Mouse (Mus musculus) midbrain, embryonic 10.5 days (tissue): Measurements from ENCODE around the gene Rcan2. TPM values are rescaled to one million over a fixed set of nuclear protein-coding genes. Genes with fewer than 3 reads are reported as not detected.

Experiments
- DNase-seq: peaks from one replicate; pipeline ENCODE4 v3.0.0-alpha.2; 2017; ENCODE audit warnings: low spot score
- H3K27ac ChIP-seq: fragments of 300-500 bp; sonication (generic); replicated peaks from 2 replicates; pipeline ENCODE4 v1.5.1; 2016; ENCODE audit warnings: mild to moderate bottlenecking
- H3K27me3 ChIP-seq: fragments of 300-500 bp; sonication (generic); 2 replicates; pipeline ENCODE4 v1.6.1; 2016; ENCODE audit warnings: low read depth, mild to moderate bottlenecking; ENCODE audit not compliant: poor library complexity, severe bottlenecking
- H3K36me3 ChIP-seq: fragments of 300-500 bp; sonication (generic); 2 replicates; pipeline ENCODE4 v1.6.1; 2016; ENCODE audit warnings: mild to moderate bottlenecking, moderate library complexity
- H3K4me1 ChIP-seq: fragments of 300-500 bp; sonication (generic); 2 replicates; pipeline ENCODE4 v1.6.1; 2016
- H3K4me3 ChIP-seq: fragments of 300-500 bp; sonication (generic); 2 replicates; pipeline ENCODE4 v1.5.1; 2016; ENCODE audit warnings: mild to moderate bottlenecking, moderate library complexity
- H3K9me3 ChIP-seq: fragments of 300-500 bp; sonication (generic); replicated peaks from 2 replicates; pipeline ENCODE4 v1.6.1; 2016; ENCODE audit warnings: mild to moderate bottlenecking
- WGBS: fragments of 180-500 bp; shearing (Covaris S2); methylation state at CpG from one replicate; pipeline ENCODE4 v1.1.7; 2016; 5-methylcytosine and 5-hydroxymethylcytosine counted together
- polyA plus RNA-seq: library from polyadenylated mRNA; unstranded; fragments of >200 nt; fragmentation: Nextera tagmentation; extraction: Ambion mirVana; gene quantifications from 2 replicates; pipeline ENCODE4 v1.2.1, GENCODE M21; 2016

Gene Rcan2
- polyA plus RNA-seq, 1 experiment from 2014 or later: 5.6 TPM

DNA sequence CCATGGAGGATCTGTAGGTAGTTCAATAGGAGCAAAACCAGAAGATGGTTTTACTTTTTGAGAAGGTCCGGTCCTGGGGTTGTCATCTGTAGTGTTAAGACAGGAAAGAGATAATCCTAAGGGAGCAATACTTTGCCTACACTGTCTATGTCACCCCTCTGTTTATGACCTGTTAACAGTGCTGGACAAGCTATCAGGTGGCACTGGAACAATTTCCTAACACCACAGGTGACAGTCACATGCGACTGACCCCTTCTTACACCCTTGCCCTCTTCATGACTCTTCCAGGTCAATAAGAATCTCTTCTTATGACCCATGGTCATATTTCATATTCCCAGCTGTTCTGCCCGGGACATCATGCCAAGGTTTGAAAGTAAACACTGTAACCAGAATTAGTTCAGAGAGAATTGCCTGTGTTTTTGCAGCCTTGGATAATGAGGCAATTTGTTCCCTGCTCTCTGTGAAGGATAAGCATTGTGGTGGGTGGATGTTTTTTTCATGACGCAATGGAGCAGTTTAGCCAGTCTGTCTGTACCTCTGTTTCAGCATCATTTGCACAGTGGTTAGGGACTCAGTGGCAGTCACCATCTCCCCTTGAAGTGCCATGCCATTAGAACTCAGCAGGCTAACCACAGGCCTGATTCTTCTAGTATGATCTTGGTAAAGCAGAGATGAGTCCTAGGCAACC, 98.4 kb downstream of the Rcan2 start:
- Histone ChIP-seq H3K4me1 (no peaks in the 10 kb centered on the region), H3K27ac (no peak overlapping the region), H3K4me3 (no peak overlapping the region), H3K27me3 (no peaks in the 10 kb centered on the region), H3K36me3 (no peaks in the 10 kb centered on the region), H3K9me3 (no peaks in the 10 kb centered on the region)
- 92% methylated on average over 4 of the region's 4 CpGs for WGBS
- no peak for DNase-seq

DNA sequence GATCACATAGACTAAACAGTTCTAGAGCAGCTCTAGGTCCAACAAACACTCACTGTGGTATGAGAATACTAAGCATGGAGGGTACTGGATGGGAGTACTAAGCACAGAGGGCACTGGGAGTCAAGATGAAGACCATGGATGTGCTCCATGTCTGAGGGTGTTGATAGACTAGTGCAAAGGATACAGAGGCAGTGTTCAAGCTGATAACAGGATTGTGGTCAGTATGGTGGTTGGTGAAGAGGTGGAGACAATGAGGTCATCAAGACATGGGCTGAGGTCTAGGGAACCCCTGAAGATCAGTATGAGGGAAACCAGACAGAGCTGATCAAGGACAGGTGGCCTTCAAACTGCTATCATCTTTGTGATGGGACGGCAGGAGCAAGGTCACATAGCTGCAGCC, 99.0 kb downstream of the Rcan2 start:
- H3K36me3 ChIP-seq: no peaks in the 10 kb centered on the region
- H3K4me3 ChIP-seq: no peak overlapping the region
- no peaks in the 10 kb centered on the region for H3K27me3 ChIP-seq
- H3K9me3 ChIP-seq: no peaks in the 10 kb centered on the region
- H3K27ac ChIP-seq: no peak overlapping the region
- 81% methylated on average over 1 of the region's 1 CpGs for WGBS
- H3K4me1 ChIP-seq: no peaks in the 10 kb centered on the region
- DNase-seq: no peak

DNA sequence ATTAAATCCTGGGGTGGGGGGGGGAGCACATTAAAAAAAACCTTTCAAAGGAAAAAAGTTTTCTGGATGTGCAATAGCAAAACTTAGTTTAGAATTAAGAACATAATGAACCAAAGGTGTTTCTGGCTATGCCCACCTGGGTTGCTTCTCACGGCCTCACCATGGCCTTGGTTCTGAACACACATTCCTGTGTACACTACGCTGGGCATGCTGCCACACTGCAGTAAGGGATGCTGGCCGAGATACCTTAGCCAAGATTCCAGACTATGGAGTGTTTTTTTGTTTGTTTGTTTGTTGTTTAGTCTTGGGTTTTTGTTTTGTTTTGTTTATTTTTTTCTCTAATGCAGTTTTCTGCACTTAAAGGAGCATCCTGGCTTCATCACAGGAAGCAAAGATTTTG, 100.3 kb downstream of the Rcan2 start:
- Histone ChIP-seq H3K36me3 (no peaks in the 10 kb centered on the region), H3K4me1 (no peaks in the 10 kb centered on the region), H3K27me3 (no peaks in the 10 kb centered on the region), H3K9me3 (no peaks in the 10 kb centered on the region), H3K4me3 (no peak overlapping the region), H3K27ac (no peak overlapping the region)
- WGBS: 90% methylated on average over 3 of the region's 3 CpGs
- no peak for DNase-seq

DNA sequence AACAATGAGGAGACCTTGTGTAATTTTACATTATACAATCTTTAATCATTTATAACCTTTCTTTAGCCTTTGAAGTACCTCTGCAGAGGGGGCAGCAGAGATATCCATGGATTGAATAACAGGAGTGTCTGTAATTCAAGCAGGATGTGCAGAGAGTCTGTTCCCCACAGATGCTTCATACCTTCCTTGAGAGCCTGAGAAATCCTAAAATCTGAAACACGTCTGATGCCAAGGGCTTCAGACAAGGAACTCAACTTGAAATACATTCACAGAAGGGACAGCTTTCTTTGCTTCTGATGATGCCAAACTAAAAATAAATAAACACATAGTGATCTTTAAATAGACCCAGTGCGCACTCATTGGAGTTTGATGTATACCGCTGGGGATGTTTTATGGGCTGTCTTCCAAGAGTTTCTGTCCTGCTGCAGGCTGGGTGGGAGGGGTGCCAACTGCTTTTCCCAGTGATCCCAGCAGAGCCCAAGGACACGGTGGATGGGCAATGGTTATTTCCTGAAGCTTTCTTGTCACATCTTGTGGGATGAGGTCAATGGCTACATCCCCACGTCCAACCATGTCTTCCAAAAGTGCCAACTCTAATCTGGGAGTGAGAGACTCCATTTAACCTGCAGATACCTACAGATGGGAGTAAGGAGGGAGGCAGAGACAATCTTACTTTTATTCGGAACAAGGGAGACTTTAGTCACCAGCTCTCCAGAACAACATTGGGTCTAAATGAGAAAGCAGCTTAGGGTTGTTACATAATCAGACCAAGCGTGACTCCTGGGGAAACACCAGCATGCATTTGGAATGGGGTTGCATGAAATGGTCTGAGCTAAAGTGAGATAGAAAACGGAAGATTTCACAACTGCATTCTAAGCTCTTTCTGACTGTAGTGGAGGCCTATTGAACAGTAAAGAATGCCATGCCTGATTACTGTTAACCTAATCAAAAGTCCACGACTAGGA, 102.9 kb downstream of the Rcan2 start:
- H3K9me3 ChIP-seq: no peaks in the 10 kb centered on the region
- 83% methylated on average over 9 of the region's 9 CpGs for WGBS
- H3K4me3 ChIP-seq: no peak overlapping the region
- no peaks in the 10 kb centered on the region for H3K27me3 ChIP-seq
- H3K4me1 ChIP-seq: no peaks in the 10 kb centered on the region
- no peak for DNase-seq
- no peaks in the 10 kb centered on the region for H3K36me3 ChIP-seq
- H3K27ac ChIP-seq: no peak overlapping the region

DNA sequence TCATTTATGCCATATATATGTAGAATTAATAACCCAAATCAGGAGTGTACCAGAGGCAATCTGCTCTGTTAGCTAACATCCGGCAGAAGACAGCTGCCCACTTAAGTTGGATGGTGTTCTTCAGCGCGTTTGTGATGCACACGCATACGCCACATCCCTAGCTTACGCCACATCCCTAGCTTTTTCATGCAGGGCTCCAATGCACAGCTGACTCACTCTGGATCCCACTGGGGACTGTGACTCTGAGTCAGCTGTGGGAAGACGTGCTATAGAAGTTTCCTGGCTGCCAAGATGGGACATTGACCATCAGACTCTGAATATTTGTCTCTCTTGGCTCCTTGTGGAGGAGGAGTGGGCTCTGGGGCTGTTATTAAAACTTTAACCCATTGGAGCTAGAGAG, 103.7 kb downstream of the Rcan2 start:
- Histone ChIP-seq H3K36me3 (no peaks in the 10 kb centered on the region), H3K9me3 (no peaks in the 10 kb centered on the region), H3K27me3 (no peaks in the 10 kb centered on the region), H3K4me1 (no peaks in the 10 kb centered on the region), H3K27ac (no peak overlapping the region), H3K4me3 (no peak overlapping the region)
- no peak for DNase-seq
- 92% methylated on average over 7 of the region's 7 CpGs for WGBS

DNA sequence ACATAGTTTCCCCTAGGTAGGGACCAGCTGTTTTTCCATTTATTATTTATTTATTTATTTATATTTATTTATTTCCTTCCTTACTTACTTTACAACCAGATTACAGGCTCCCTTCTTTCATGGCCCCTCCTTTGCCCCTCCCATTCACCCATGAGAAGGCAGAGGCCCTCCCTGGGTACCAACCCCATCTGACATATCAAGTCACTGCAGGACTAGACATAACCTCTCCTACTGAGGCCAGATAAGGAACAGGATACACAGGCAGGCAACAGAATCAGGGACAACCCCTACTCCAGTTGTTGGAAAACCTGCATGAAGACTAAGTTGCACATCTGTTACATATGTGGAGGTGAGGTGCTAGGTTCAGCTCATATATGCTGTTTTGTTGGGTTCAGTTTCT, 105.6 kb downstream of the Rcan2 start:
- H3K4me3 ChIP-seq: no peak overlapping the region
- no peaks in the 10 kb centered on the region for H3K36me3 ChIP-seq
- no peaks in the 10 kb centered on the region for H3K4me1 ChIP-seq
- no peaks in the 10 kb centered on the region for H3K9me3 ChIP-seq
- no peak for DNase-seq
- no peaks in the 10 kb centered on the region for H3K27me3 ChIP-seq
- H3K27ac ChIP-seq: no peak overlapping the region

DNA sequence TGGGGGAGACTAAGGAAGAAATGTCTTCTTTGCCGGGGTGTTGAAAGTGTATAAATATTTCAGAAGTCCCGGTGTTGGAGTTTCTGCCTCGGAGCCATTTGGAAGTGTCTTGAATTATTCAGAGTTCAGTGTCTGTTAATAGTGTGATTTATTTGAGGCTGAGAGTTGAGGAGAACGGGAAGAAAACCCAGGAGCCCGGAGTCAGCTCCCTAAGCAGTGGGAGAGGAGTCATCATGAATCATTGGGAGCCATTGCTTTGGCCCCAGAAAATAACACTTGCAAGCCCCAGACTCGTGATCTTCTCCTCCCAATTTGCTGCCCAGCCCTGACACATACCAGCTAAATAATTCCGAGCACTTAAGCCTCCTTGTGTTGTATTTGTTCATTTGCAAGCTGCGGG, 115.0 kb downstream of the Rcan2 start:
- Histone ChIP-seq H3K27me3 (no peaks in the 10 kb centered on the region), H3K27ac (no peak overlapping the region), H3K4me1 (no peaks in the 10 kb centered on the region), H3K4me3 (no peak overlapping the region), H3K9me3 (no peaks in the 10 kb centered on the region), H3K36me3 (no peaks in the 10 kb centered on the region)
- WGBS: 81% methylated on average over 8 of the region's 8 CpGs
- no peak for DNase-seq

DNA sequence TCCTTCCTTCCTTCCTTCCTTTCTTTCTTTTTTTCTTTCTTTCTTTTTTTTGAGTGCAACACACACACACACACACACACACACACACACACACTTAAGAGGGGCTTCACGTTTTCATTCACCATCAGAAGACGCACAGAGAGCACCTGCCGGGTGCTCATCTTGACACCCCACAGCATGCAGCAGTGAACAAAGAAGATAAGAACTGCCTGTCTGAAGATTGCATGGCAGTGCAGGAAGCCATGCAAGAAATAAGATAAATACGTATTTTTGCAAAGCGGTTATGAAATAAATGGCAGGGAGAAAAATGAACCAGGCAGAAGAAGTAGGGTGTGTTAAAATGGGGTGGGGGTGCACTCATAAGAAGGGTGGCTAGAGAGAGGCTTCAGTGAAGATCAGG, 116.0 kb downstream of the Rcan2 start:
- Histone ChIP-seq H3K4me3 (no peak overlapping the region), H3K36me3 (no peaks in the 10 kb centered on the region), H3K9me3 (no peaks in the 10 kb centered on the region), H3K27me3 (no peaks in the 10 kb centered on the region), H3K4me1 (no peaks in the 10 kb centered on the region), H3K27ac (no peak overlapping the region)
- 88% methylated on average over 5 of the region's 5 CpGs for WGBS
- no peak for DNase-seq

DNA sequence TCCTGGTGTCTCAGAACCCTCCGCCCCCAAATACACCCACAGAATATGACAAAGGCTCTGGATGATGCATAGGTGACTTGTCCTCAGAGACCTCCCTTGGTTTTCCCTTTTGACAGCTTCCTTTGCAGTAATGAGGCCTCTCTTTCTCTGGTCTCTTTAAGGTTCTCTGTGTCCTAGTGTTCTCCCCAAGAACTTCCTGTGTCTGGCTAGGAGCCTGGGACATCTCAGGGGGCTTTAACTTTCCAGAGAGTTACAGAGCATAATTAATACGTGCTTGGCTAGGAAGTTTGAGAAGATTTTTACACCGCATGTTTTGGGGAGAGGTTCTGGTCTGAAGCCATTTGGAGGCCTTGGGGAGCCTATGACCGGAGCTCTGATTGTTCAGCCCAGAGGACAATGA, 128.7 kb downstream of the Rcan2 start:
- H3K9me3 ChIP-seq: no peaks in the 10 kb centered on the region
- no peaks in the 10 kb centered on the region for H3K36me3 ChIP-seq
- no peaks in the 10 kb centered on the region for H3K27me3 ChIP-seq
- 93% methylated on average over 4 of the region's 4 CpGs for WGBS
- H3K4me1 ChIP-seq: no peaks in the 10 kb centered on the region
- H3K4me3 ChIP-seq: no peak overlapping the region
- no peak for DNase-seq
- H3K27ac ChIP-seq: no peak overlapping the region

DNA sequence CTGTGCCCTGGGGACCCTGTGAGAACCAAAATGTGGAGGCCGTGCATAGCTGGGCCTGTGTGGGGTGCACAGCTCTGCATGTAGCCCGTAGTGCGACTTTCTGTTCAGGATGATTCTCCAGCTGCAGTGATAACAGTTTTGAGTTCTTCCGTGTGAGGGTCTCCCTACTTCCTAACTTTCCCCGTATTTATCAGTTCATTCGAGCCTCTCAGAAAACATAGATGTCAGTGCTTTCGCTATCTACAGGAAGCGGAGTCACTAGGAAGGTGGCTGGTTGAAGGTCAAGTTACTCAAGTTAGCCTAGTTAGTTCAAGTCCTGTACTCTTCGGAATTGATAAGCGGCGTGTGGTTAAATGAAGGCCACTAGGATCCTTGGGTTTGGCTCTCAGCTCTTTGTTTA, 130.6 kb downstream of the Rcan2 start:
- WGBS: 94% methylated on average over 11 of the region's 11 CpGs
- Histone ChIP-seq H3K36me3 (no peaks in the 10 kb centered on the region), H3K27me3 (no peaks in the 10 kb centered on the region), H3K4me3 (no peak overlapping the region), H3K9me3 (no peaks in the 10 kb centered on the region), H3K4me1 (no peaks in the 10 kb centered on the region), H3K27ac (no peak overlapping the region)
- DNase-seq: no peak

DNA sequence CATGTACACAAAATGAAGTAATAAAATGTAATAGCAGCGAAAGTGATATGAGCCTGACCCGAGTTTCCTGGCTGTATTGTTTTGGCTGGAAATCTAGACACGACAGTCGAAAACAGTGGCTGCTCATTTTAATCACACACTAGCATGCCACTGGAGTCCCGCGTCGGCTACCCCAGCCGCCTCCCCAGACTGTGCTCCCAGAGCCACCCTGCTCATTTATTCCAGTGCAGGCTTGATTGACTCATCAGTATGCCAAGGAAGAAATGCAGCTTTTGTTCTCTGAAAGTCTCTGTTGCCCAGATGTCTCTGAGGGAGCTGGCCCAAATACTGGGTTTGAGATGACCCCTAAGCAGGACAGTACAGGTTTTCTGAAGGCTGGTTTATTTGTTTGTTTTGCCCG, 132.9 kb downstream of the Rcan2 start:
- H3K4me1 ChIP-seq: no peaks in the 10 kb centered on the region
- H3K4me3 ChIP-seq: no peak overlapping the region
- no peaks in the 10 kb centered on the region for H3K36me3 ChIP-seq
- no peaks in the 10 kb centered on the region for H3K9me3 ChIP-seq
- WGBS: 86% methylated on average over 9 of the region's 9 CpGs
- no peak overlapping the region for H3K27ac ChIP-seq
- H3K27me3 ChIP-seq: no peaks in the 10 kb centered on the region
- DNase-seq: no peak

DNA sequence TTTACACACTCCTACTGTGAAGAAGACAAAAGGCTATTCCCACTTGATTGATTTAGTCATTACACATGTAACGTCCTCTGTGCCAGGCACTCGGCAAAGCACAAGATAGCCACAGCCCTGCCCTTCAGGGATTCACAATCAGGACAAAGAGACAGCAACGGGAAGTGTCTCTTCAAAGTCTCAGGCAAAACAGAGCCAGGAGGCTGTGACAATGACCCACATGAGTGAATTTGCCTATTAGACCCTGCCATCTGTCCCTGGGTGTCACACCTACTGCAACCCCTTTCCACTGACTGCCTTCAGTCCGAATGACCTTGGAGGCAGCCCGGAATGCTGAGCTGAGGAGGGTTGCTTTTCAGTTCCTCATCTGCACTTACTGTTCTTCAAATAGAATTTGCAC, 151.1 kb downstream of the Rcan2 start:
- Histone ChIP-seq H3K27me3 (no peaks in the 10 kb centered on the region), H3K4me1 (peaks cover 25% of the 10 kb centered on the region), H3K9me3 (no peaks in the 10 kb centered on the region), H3K36me3 (no peaks in the 10 kb centered on the region), H3K27ac (peak overlapping the region; percentile 70), H3K4me3 (peak overlapping the region; percentile 33; the same call in 1 of the 2 replicates)
- 24% methylated on average over 5 of the region's 5 CpGs for WGBS
- peak; percentile 20 for DNase-seq
